Mouse (Mus musculus): ENCODE results near the gene Dvl3.

Gene Dvl3

DNA sequence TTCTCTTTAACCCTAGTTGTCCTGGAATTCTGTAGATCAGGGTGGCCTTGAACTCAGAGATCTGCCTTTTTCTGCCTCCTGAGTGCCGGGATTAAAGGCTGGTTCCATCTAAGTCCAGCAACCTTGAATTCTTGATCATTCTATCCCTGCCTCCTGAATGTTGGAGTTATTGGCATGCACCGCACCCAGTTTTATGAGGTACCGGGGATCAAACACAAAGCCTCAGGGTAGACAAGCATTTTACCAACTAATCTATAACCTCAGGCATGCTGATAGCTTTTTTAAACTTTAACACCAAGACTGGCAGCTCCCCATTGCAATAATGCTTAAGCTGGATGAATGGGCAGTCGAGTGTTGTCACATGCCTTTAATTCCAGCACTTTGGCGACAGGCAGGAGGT lies 30.6 kb downstream of the Dvl3 start:
- no peak for DNase-seq (ENCODE audit: low spot score)

DNA sequence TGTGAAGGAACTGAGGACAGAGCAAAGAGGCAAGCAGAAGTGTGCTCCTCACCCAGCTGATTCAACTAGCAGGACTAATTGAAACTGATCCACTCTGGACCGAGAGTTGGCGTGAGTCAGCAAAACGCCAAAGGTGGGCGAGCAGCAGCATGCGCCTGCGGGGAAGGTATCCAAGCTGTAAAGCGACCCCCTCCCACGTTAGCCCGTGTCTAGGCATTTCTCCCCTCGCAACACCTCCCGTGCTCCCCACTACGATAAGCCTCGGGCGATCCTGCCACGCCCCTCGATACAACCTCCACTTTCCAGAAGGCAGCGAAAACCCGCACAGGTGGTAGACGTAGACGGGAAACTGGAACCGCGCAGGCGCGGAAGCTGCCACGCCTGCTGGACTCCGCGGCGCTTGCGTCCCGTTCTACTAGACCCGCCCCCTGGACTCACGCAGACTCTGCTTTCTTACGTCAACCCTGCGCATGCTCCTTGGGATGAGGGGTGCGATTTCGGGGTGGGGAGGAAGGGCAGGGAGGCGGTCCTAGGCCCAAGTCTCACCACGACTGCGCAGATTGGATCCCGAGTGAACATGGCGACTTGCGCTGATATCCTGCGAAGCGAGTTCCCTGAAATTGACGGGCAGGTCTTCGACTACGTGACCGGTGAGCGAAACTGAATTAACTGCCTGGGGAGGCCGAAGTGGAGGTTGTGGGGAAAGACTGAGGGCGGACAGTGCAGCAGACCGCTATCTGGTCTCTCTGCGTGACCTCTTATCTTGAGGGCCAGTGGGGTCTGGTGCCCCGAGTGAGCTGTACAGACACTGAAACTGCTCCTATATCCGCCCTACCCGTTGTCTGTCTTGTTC lies 31.5 kb downstream of the Dvl3 start, which contains the start of gene Abcf3:
Abcf3 (plus strand) TSS at position 482 of the 853 bp plus-strand sequence.
- peak; percentile 91 for DNase-seq (ENCODE audit: low spot score)

DNA sequence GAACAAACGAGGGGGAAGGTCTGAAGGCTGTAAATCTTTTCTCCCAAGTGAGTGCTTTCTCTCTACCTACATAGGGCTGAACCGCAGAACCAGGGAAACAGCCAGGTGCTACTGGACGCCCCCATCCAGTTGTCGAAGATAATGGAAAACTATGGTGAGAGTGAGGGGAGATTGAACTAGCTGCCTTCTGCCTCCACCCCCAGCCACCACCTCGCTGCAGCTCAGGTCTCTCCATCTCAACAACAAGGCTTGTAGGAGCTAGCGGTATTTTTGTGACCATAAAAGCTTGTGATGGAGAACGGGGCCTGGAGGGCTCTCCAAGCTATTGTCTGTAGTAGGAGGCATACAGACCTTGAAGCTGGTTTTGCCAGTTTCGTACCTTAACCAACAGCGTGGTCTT lies 32.4 kb downstream of the Dvl3 start:
- no peak for DNase-seq (ENCODE audit: low spot score)

DNA sequence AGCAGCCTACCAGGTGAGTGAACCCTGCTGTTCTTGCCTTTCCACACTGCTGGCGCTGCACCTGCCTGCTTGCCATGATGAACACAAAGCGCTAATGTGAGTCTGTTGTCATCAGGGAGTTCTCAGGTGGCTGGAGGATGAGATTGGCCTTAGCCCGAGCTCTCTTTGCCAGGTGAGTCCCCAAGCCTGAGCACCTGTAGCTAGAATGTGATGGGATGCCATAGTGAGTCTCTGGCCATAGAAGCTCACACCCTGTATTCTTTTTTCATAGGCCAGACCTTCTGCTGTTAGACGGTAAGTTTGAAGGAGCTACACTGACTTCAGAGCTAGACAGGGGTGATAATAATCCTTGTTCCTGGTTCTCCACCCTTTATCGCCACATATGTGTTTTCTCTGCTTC lies 34.9 kb downstream of the Dvl3 start:
- no peak for DNase-seq (ENCODE audit: low spot score)

DNA sequence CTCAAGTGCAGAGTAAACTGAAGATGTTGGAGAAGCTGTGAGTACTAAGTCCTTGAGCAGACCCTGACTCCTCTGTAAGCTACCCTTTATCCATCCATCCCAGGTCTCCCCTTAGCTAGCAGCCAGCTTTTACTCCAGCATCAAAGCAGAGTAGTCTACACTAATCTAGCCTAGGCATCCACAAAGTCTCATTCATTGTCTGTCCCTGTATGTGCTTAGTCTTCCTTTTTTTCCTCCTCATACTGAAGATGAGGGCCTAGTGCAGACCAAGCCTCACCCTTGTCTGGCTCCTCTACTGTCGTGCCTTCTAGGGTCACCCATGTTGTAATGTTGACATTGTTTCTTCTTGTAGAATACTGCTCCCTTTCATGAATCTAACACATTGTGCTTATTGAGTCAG lies 35.8 kb downstream of the Dvl3 start:
- no peak for DNase-seq (ENCODE audit: low spot score)

DNA sequence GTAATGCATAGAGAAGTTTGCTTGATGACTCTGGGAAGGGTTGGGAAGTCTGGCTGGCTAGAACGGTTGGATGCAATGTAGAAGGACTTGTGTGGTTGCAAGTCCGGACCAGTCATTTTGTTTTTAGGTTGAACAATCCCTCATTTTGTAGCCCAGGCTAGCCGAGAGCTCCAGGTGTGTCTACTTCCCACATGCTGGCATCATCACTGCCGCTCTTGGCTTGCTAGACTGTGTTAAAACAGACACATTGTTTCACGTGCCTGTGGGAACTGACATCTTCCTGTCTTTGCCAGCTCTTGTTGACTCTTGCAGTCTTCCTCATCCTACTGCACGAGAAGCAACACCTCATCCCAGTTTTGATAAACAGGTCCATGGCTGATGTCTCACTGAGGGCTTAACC lies 38.2 kb downstream of the Dvl3 start:
- DNase-seq (ENCODE audit: low spot score) = no peak

DNA sequence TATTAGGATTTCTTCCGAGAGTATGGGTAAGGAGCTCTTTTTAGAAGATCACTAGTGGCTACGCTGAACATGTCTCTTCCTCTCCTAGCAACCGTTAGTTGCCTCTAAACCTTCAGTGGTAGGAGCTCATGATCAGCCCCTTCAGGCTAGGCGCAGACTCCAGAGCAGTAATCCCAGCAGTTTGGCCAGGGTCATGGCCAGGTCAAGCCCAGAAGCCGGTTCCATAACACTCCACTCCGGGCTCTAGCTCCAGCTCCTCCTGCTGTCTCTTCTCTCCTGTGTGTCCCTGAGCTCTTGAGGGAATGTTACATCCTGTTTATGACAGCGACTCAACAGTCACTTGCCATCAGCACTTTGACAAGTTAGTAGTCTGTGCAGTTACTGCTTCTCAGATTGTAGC lies 40.6 kb downstream of the Dvl3 start:
- DNase-seq (ENCODE audit: low spot score) = no peak

DNA sequence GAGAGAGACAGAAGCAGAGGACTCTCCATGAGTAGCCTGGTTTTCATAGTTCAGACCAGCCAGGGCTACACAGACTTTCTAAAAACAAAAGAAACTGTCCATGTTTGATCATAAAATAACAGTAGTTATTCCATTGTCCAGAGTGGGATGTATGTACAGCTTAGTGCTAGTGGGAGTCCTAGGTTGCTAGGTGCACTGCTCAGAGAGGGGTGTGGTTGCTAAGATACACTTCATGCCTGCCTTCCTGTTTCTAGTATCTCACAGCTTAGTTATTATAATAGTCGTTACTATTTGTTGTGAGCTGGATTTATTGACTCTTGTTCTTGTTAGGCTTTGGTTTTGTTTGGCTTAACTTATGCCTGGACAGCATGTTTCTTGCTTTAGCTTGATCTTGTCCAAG lies 48.3 kb downstream of the Dvl3 start:
- DNase-seq (ENCODE audit: low spot score) = no peak

All from urinary bladder, postnatal 10 days (tissue).